Mouse (Mus musculus): ENCODE measurements at regions not wholly inside any gene's neighbourhood (a gene's known extent, or its start where the extent isn't known, plus 50 kb on each side); places are given as distances from the start of the nearest gene placed in this dataset.

GRCm38 (mm10) chr6:31086283-31086682 is 127.4 kb upstream of the Klf14 start:
- Histone ChIP-seq H3K4me3 (replicated peaks; ENCODE audit: low read length) (no peak overlapping the region), H3K27ac (replicated peaks; ENCODE audit: low read depth, low read length) (no peak overlapping the region), H3K4me2 (replicated peaks; ENCODE audit: low read depth, low read length, severe bottlenecking) (no peak overlapping the region), H3K36me3 (ENCODE audit: control insufficient read depth, insufficient read depth, low read length) (no peaks in the 10 kb centered on the region), H3K9me3 (ENCODE audit: control insufficient read depth, low read length) (no peaks in the 10 kb centered on the region), H3K27me3 (ENCODE audit: control insufficient read depth, insufficient read depth, low read length) (no peaks in the 10 kb centered on the region), H3K4me1 (ENCODE audit: control insufficient read depth, insufficient read depth, low read length) (peaks cover 36% of the 10 kb centered on the region), H3K9ac (ENCODE audit: low read depth, low read length, severe bottlenecking) (no peak overlapping the region)
- DNase-seq (ENCODE audit: low spot score) (no peak), ATAC-seq (ENCODE audit: low FRiP score, low read depth) (no peak)
- 86% methylated on average over 5 of the region's 5 CpGs for WGBS
- TF ChIP-seq POLR2A (IDR thresholded peaks at IDR 0.05; ENCODE audit: borderline replicate concordance, extremely low read depth, insufficient read depth, insufficient read length), result no peak

DNA sequence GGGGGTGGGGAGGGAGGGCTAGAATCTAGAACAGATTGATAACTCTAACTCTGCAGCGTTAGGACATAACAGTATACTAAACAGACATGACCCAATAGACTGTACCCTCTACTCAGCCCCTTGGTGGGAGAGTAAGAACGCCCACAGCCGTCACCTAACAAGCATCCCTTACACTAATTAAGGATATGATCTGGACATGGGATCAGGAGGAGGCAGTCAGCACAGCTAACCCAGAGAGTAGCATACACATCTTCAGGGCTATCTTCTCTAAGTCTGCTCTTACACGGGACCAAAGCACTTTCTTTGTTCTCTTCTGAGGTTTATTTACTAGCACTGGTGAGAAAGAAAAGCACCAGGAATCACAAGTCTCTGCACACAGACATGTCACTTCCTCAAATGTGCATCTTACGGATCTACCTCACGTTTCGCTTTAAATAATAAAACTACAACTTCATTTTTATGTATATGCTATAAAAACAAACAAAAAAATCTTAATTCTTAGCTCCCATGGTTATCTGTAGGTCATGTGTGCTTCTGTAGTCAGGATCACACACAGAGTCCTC is 128.0 kb upstream of the Klf14 start:
- no peaks in the 10 kb centered on the region for H3K36me3 ChIP-seq (ENCODE audit: control insufficient read depth, insufficient read depth, low read length)
- H3K4me2 ChIP-seq (replicated peaks; ENCODE audit: low read depth, low read length, severe bottlenecking), result no peak overlapping the region
- no peak for ATAC-seq (ENCODE audit: low FRiP score, low read depth)

DNA sequence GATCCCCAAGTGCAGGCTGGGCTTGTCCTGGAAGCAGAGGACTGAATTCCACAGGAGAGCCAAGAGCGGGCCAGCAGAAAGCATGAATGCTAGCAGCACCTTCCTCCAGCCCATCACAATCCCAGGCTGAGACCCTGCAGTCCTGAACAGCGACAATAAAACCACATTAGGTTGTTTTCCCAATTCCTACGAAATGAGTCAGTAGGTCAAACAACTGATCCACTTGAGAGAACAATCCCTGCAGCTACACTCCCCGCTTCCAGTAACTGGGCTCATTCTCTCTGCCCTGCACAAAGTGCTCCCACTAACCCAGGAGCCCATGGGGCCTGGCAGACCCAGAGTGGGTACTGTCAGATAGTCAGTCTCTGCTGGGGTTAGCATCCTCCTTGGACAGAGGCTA is 128.6 kb upstream of the Klf14 start:
- 53% methylated on average over 4 of the region's 4 CpGs for WGBS
- H3K27ac ChIP-seq (replicated peaks; ENCODE audit: low read depth, low read length), result no peak overlapping the region
- ATAC-seq (ENCODE audit: low FRiP score, low read depth) (no peak), DNase-seq (ENCODE audit: low spot score) (no peak)
- no peak overlapping the region for H3K4me2 ChIP-seq (replicated peaks; ENCODE audit: low read depth, low read length, severe bottlenecking)
- no peak overlapping the region for H3K4me3 ChIP-seq (replicated peaks; ENCODE audit: low read length)
- no peak overlapping the region for H3K9ac ChIP-seq (ENCODE audit: low read depth, low read length, severe bottlenecking)
- H3K4me1 ChIP-seq (ENCODE audit: control insufficient read depth, insufficient read depth, low read length), result peaks cover 36% of the 10 kb centered on the region
- H3K9me3 ChIP-seq (ENCODE audit: control insufficient read depth, low read length), result no peaks in the 10 kb centered on the region
- TF ChIP-seq POLR2A (IDR thresholded peaks at IDR 0.05; ENCODE audit: borderline replicate concordance, extremely low read depth, insufficient read depth, insufficient read length), result no peak
- no peaks in the 10 kb centered on the region for H3K36me3 ChIP-seq (ENCODE audit: control insufficient read depth, insufficient read depth, low read length)
- no peaks in the 10 kb centered on the region for H3K27me3 ChIP-seq (ENCODE audit: control insufficient read depth, insufficient read depth, low read length)

More for the DNA sequence above, 128.0 kb upstream of the Klf14 start:
- 73% methylated on average over 7 of the region's 7 CpGs for WGBS
- no peaks in the 10 kb centered on the region for H3K27me3 ChIP-seq (ENCODE audit: control insufficient read depth, insufficient read depth, low read length)
- no peaks in the 10 kb centered on the region for H3K9me3 ChIP-seq (ENCODE audit: control insufficient read depth, low read length)
- no peak overlapping the region for H3K9ac ChIP-seq (ENCODE audit: low read depth, low read length, severe bottlenecking)
- H3K4me3 ChIP-seq (replicated peaks; ENCODE audit: low read length), result no peak overlapping the region
- H3K4me1 ChIP-seq (ENCODE audit: control insufficient read depth, insufficient read depth, low read length), result peaks cover 36% of the 10 kb centered on the region
- no peak for DNase-seq (ENCODE audit: low spot score)
- no peak overlapping the region for H3K27ac ChIP-seq (replicated peaks; ENCODE audit: low read depth, low read length)
- no peak for TF ChIP-seq POLR2A (IDR thresholded peaks at IDR 0.05; ENCODE audit: borderline replicate concordance, extremely low read depth, insufficient read depth, insufficient read length)

DNA sequence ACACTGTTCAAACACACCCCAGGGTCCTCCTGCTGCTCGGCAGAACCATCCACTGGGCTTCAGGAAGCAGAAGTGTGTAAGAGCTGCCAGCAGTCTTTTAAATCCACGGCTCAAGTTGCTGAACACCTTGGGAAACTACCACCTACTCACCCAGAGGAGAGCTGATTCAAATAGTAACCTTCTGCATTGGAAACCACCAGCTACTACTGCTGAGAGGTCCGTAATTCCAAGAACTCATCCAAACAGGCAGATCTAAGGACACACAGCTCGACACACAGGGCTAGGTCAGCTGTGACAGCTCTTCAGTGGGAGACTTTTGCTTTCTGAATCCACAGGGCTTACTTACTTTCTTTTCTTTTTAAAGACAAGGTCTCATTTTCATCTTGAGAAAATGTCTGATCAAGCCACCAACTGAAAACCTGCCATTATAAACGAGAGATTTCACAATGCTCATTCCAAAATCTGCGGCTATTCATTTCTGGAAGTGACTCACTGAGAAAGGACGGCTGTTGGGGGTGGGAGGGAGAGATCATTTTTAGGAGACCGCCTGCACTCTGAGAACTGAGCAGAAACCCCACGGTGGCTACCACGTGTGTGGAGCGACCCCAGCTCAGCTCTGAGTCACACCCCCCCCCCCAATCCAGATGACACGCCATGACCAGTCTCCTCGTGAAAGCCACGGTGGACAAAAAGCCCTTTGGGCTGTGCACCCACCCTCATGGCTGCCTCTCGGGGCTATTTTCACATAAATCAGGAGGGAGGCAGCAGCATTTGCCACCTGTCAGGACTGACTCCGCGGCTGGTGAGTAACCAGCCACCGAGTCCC is 129.5 kb upstream of the Klf14 start:
- Histone ChIP-seq H3K4me3 (replicated peaks; ENCODE audit: low read length) (peak overlapping the region; percentile 17), H3K9me3 (ENCODE audit: control insufficient read depth, low read length) (no peaks in the 10 kb centered on the region), H3K9ac (ENCODE audit: low read depth, low read length, severe bottlenecking) (no peak overlapping the region), H3K4me1 (ENCODE audit: control insufficient read depth, insufficient read depth, low read length) (peaks cover 28% of the 10 kb centered on the region), H3K27me3 (ENCODE audit: control insufficient read depth, insufficient read depth, low read length) (no peaks in the 10 kb centered on the region), H3K36me3 (ENCODE audit: control insufficient read depth, insufficient read depth, low read length) (no peaks in the 10 kb centered on the region), H3K4me2 (replicated peaks; ENCODE audit: low read depth, low read length, severe bottlenecking) (peak overlapping the region; percentile 46), H3K27ac (replicated peaks; ENCODE audit: low read depth, low read length) (no peak overlapping the region)
- ATAC-seq (ENCODE audit: low FRiP score, low read depth) (peak; percentile 42; the same call in 1 of the 2 replicates), DNase-seq (ENCODE audit: low spot score) (no peak)
- WGBS, result 16% methylated on average over 18 of the region's 18 CpGs
- TF ChIP-seq POLR2A (IDR thresholded peaks at IDR 0.05; ENCODE audit: borderline replicate concordance, extremely low read depth, insufficient read depth, insufficient read length), result no peak

GRCm38 (mm10) chr6:31088973-31089368 is 130.1 kb upstream of the Klf14 start:
- ATAC-seq (ENCODE audit: low FRiP score, low read depth), result no peak
- peak overlapping the region; percentile 17; the same call in 1 of the 2 replicates for H3K4me3 ChIP-seq (replicated peaks; ENCODE audit: low read length)
- no peak overlapping the region for H3K27ac ChIP-seq (replicated peaks; ENCODE audit: low read depth, low read length)
- peak overlapping the region; percentile 46 for H3K4me2 ChIP-seq (replicated peaks; ENCODE audit: low read depth, low read length, severe bottlenecking)
- no peak for TF ChIP-seq POLR2A (IDR thresholded peaks at IDR 0.05; ENCODE audit: borderline replicate concordance, extremely low read depth, insufficient read depth, insufficient read length)
- H3K9me3 ChIP-seq (ENCODE audit: control insufficient read depth, low read length), result no peaks in the 10 kb centered on the region
- no peaks in the 10 kb centered on the region for H3K36me3 ChIP-seq (ENCODE audit: control insufficient read depth, insufficient read depth, low read length)
- no peak for DNase-seq (ENCODE audit: low spot score)
- no peaks in the 10 kb centered on the region for H3K27me3 ChIP-seq (ENCODE audit: control insufficient read depth, insufficient read depth, low read length)
- H3K4me1 ChIP-seq (ENCODE audit: control insufficient read depth, insufficient read depth, low read length), result peaks cover 23% of the 10 kb centered on the region
- WGBS, result 15% methylated on average over 5 of the region's 5 CpGs
- no peak overlapping the region for H3K9ac ChIP-seq (ENCODE audit: low read depth, low read length, severe bottlenecking)

Measured in limb, embryonic 14.5 days (tissue).